Mouse (Mus musculus): ENCODE data around the gene Cdh19.

The Cdh19 gene

DNA sequence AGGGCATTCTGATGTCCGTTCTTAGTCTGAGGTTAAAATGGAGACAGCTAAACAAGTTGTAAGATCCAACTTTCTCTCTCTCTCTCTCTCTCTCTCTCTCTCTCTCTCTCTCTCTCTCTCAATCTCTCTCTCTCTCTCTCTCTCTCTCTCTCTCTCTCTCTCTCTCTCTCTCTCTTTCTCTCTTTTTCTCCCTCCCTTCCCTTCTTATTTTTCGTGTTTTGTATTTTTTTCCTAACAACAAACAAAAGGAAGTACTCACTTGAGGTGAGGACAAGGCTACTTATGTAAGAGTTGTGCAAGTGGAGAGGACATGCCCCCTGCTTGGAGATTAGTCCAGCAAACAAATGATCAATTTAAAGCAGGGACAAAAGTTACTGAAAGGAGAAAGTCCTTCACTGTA is at the start of gene Cdh19:
Gene Cdh19 (minus strand): TSS at position 101 of the 400 bp plus-strand sequence.
- DNase-seq (ENCODE audit: low spot score in 2 of 2) = no peak

DNA sequence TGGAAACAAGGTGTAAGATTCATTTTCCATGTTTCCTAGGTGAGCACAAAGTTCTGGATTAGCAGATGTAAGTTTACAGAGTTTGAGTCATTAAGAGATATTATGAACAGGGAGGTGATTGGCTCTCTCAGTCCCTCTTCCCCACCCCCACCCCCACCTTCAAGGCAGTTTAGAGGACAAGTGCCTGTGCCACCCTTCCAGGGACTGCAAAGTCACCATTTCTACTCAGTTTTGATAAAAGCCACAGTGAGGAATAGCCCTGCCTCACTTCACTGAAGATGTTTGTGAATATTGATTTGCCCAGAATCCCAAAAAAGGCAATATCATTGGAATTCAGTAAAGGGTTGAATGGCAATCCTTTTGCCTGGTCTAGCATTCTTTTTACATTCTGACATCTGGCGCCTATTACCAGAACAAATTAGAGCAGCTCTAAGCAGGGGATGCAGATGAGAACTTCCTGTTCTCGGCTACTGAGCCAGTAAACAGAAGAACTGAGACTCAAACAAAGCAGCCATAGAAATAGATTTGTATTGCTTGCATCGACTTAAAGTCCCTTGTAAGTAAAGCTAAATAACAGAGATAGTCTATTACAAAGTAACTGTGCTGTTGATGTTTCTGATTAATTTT is 43.2 kb upstream of the Cdh19 start:
- no peak for DNase-seq (ENCODE audit: low spot score in 2 of 2)

DNA sequence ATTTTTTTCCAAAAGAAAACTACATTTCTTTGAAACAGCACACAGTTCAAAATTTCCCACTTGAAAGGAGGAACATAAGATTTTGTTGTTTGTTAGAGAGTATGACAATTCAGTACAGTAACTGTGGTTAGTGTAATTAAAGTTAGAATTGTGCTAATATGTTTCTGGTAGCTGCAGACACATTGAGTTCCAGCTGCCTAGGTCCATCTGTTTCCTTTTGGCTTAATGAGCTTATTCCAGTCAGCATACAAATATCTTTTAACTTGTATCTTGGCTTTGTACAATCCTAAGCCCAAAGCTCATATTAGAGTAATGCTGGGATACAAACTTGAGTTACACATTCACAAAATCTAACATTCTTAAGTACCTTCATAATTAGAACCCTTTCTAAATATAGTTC is 40.3 kb upstream of the Cdh19 start:
- no peak for DNase-seq (ENCODE audit: low spot score in 2 of 2)

GRCm38 (mm10) chr1:110989824-110990223 is 12.4 kb upstream of the Cdh19 start:
- no peak for DNase-seq (ENCODE audit: low spot score in 2 of 2)

DNA sequence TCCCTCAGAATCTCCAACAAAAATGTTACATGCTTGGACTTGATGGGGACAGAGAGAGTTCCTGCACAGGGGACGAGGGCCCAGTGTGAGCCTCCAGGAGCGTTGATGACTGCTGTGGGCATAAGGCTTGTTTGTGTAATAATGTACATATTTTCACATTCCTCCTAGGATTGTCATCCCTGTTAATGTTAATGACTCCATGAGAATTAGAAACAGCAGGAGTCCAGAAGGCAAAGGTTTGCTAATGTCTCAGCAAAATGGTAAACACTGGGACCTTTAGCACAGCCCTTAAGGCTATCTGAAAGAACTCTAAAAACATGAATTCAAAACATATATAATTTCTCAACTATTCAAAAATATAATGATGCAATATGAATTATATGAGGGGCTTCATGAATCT is 8.2 kb downstream of the Cdh19 start:
- no peak for DNase-seq (ENCODE audit: low spot score in 2 of 2)

DNA sequence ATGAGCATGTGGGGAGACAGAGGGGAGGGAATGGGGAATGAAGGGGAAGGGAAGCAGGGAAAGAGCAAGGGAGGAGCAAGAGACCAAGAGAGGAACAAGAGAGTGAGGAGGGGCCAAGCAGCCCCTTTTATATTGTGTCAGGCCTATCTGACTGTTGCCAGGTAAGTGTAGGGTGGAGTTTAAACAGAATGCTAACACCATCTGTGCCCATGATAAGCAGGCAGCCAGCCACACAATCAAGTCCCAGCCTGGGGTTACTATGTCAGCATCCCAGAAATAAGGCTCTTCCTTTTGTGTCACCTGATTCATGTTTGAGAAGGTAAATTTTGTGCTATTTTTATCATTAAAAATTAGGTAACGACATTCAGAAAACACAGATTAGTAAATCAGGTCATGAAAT is 67.6 kb downstream of the Cdh19 start:
- DNase-seq (ENCODE audit: low spot score in 2 of 2) = no peak

GRCm38 (mm10) chr1:110909218-110909617 is 68.2 kb downstream of the Cdh19 start:
- no peak for DNase-seq (ENCODE audit: low spot score in 2 of 2)

GRCm38 (mm10) chr1:110904266-110904665 is 73.1 kb downstream of the Cdh19 start:
- DNase-seq (ENCODE audit: low spot score in 2 of 2) = no peak
